Mouse (Mus musculus): ENCODE results near the gene Ahcyl2. TPM values are rescaled to one million over a fixed set of nuclear protein-coding genes. Genes with fewer than 3 reads are reported as not detected.
A peak's percentile ranks its signal among the peaks of the same experiment; 100 is the strongest.
"Not testable (repeated sequence)": the region's sequence is repeated elsewhere in the genome, so short reads cannot be mapped to it uniquely, and the experiment has no call there.

The Ahcyl2 gene
- polyA plus RNA-seq, 1 experiment from 2014 or later, result 18.0 TPM

GRCm38 (mm10) chr6:29736610-29737458, 31.0 kb upstream of the Ahcyl2 start:
- H3K4me3 ChIP-seq (replicated peaks; ENCODE audit: low read depth, low read length), result peak overlapping the region; percentile 77
- no peak overlapping the region for H3K27ac ChIP-seq (replicated peaks; ENCODE audit: low read depth, low read length)
- peak overlapping the region; percentile 96 for H3K4me2 ChIP-seq (ENCODE audit: low read length)
- WGBS, result 20% methylated on average over 13 of the region's 13 CpGs
- H3K36me3 ChIP-seq (ENCODE audit: control insufficient read depth, insufficient read depth, low read length), result no peaks in the 10 kb centered on the region
- peak overlapping the region; percentile 82 for H3K9ac ChIP-seq (replicated peaks; ENCODE audit: low read length)
- DNase-seq, result no peak
- H3K4me1 ChIP-seq (ENCODE audit: control insufficient read depth, insufficient read depth, low read length), result peaks cover 5% of the 10 kb centered on the region; the same call in 1 of the 2 replicates
- no peak for ATAC-seq (ENCODE audit: low FRiP score, low TSS enrichment)
- no peaks in the 10 kb centered on the region for H3K9me3 ChIP-seq (ENCODE audit: control insufficient read depth, low read length)
- H3K27me3 ChIP-seq (ENCODE audit: control insufficient read depth, insufficient read depth, low read length), result no peaks in the 10 kb centered on the region

GRCm38 (mm10) chr6:29751466-29752152, 16.2 kb upstream of the Ahcyl2 start:
- no peak for DNase-seq
- H3K27ac ChIP-seq (replicated peaks; ENCODE audit: low read depth, low read length), result no peak overlapping the region
- H3K4me2 ChIP-seq (ENCODE audit: low read length), result no peak overlapping the region
- no peak overlapping the region for H3K4me3 ChIP-seq (replicated peaks; ENCODE audit: low read depth, low read length)
- no peak overlapping the region for H3K9ac ChIP-seq (replicated peaks; ENCODE audit: low read length)
- 98% methylated on average over 3 of the region's 3 CpGs for WGBS
- no peaks in the 10 kb centered on the region for H3K4me1 ChIP-seq (ENCODE audit: control insufficient read depth, insufficient read depth, low read length)
- no peaks in the 10 kb centered on the region for H3K27me3 ChIP-seq (ENCODE audit: control insufficient read depth, insufficient read depth, low read length)
- H3K36me3 ChIP-seq (ENCODE audit: control insufficient read depth, insufficient read depth, low read length), result peaks cover 13% of the 10 kb centered on the region; the same call in 1 of the 2 replicates
- peaks cover 9% of the 10 kb centered on the region for H3K9me3 ChIP-seq (ENCODE audit: control insufficient read depth, low read length)
- ATAC-seq (ENCODE audit: low FRiP score, low TSS enrichment), result no peak

GRCm38 (mm10) chr6:29753336-29753735, 14.5 kb upstream of the Ahcyl2 start:
- ATAC-seq (ENCODE audit: low FRiP score, low TSS enrichment), result no peak
- Histone ChIP-seq H3K9me3 (ENCODE audit: control insufficient read depth, low read length) (peaks cover 6% of the 10 kb centered on the region), H3K36me3 (ENCODE audit: control insufficient read depth, insufficient read depth, low read length) (peaks cover 18% of the 10 kb centered on the region; the same call in 1 of the 2 replicates), H3K4me3 (replicated peaks; ENCODE audit: low read depth, low read length) (no peak overlapping the region), H3K27me3 (ENCODE audit: control insufficient read depth, insufficient read depth, low read length) (no peaks in the 10 kb centered on the region), H3K4me2 (ENCODE audit: low read length) (no peak overlapping the region), H3K9ac (replicated peaks; ENCODE audit: low read length) (no peak overlapping the region), H3K27ac (replicated peaks; ENCODE audit: low read depth, low read length) (no peak overlapping the region), H3K4me1 (ENCODE audit: control insufficient read depth, insufficient read depth, low read length) (no peaks in the 10 kb centered on the region)
- WGBS, result 90% methylated on average over 11 of the region's 11 CpGs
- no peak for DNase-seq

- no peaks in the 10 kb centered on the region for H3K4me1 ChIP-seq (ENCODE audit: control insufficient read depth, insufficient read depth, low read length)
- no peaks in the 10 kb centered on the region for H3K27me3 ChIP-seq (ENCODE audit: control insufficient read depth, insufficient read depth, low read length)
- peaks cover 13% of the 10 kb centered on the region; the same call in 1 of the 2 replicates for H3K36me3 ChIP-seq (ENCODE audit: control insufficient read depth, insufficient read depth, low read length)
- DNase-seq (no peak), ATAC-seq (ENCODE audit: low FRiP score, low TSS enrichment) (no peak)
- H3K4me3 ChIP-seq (replicated peaks; ENCODE audit: low read depth, low read length), result no peak overlapping the region
- no peaks in the 10 kb centered on the region for H3K9me3 ChIP-seq (ENCODE audit: control insufficient read depth, low read length)
- no peak overlapping the region for H3K9ac ChIP-seq (replicated peaks; ENCODE audit: low read length)
- no peak overlapping the region for H3K27ac ChIP-seq (replicated peaks; ENCODE audit: low read depth, low read length)
- 91% methylated on average over 5 of the region's 5 CpGs for WGBS
- H3K4me2 ChIP-seq (ENCODE audit: low read length), result no peak overlapping the region
These were observed 11.8 kb upstream of the Ahcyl2 start for GRCm38 (mm10) chr6:29756001-29756400.

GRCm38 (mm10) chr6:29756476-29756875, 11.3 kb upstream of the Ahcyl2 start:
- H3K36me3 ChIP-seq (ENCODE audit: control insufficient read depth, insufficient read depth, low read length), result peaks cover 13% of the 10 kb centered on the region; the same call in 1 of the 2 replicates
- no peaks in the 10 kb centered on the region for H3K4me1 ChIP-seq (ENCODE audit: control insufficient read depth, insufficient read depth, low read length)
- H3K4me3 ChIP-seq (replicated peaks; ENCODE audit: low read depth, low read length), result no peak overlapping the region
- no peak overlapping the region for H3K4me2 ChIP-seq (ENCODE audit: low read length)
- no peak overlapping the region for H3K27ac ChIP-seq (replicated peaks; ENCODE audit: low read depth, low read length)
- no peak for DNase-seq
- ATAC-seq (ENCODE audit: low FRiP score, low TSS enrichment), result no peak
- H3K27me3 ChIP-seq (ENCODE audit: control insufficient read depth, insufficient read depth, low read length), result no peaks in the 10 kb centered on the region
- WGBS, result 91% methylated on average over 4 of the region's 4 CpGs
- H3K9me3 ChIP-seq (ENCODE audit: control insufficient read depth, low read length), result no peaks in the 10 kb centered on the region
- no peak overlapping the region for H3K9ac ChIP-seq (replicated peaks; ENCODE audit: low read length)

GRCm38 (mm10) chr6:29758417-29758816, 9.4 kb upstream of the Ahcyl2 start:
- H3K36me3 ChIP-seq (ENCODE audit: control insufficient read depth, insufficient read depth, low read length), result peaks cover 13% of the 10 kb centered on the region; the same call in 1 of the 2 replicates
- H3K27me3 ChIP-seq (ENCODE audit: control insufficient read depth, insufficient read depth, low read length), result no peaks in the 10 kb centered on the region
- H3K4me3 ChIP-seq (replicated peaks; ENCODE audit: low read depth, low read length), result no peak overlapping the region
- DNase-seq, result peak; percentile 87
- no peak; the same call in 1 of the 2 replicates for ATAC-seq (ENCODE audit: low FRiP score, low TSS enrichment)
- no peaks in the 10 kb centered on the region for H3K4me1 ChIP-seq (ENCODE audit: control insufficient read depth, insufficient read depth, low read length)
- no peak overlapping the region for H3K9ac ChIP-seq (replicated peaks; ENCODE audit: low read length)
- H3K27ac ChIP-seq (replicated peaks; ENCODE audit: low read depth, low read length), result 0 out of 2 replicates have a peak overlapping the region, but pooled peaks have one; percentile 17
- no peaks in the 10 kb centered on the region for H3K9me3 ChIP-seq (ENCODE audit: control insufficient read depth, low read length)
- WGBS, result 38% methylated on average over 4 of the region's 4 CpGs
- no peak overlapping the region for H3K4me2 ChIP-seq (ENCODE audit: low read length)

- no peak overlapping the region for H3K4me2 ChIP-seq (ENCODE audit: low read length)
- H3K4me3 ChIP-seq (replicated peaks; ENCODE audit: low read depth, low read length), result no peak overlapping the region
- ATAC-seq (ENCODE audit: low FRiP score, low TSS enrichment), result no peak
- 85% methylated on average over 13 of the region's 13 CpGs for WGBS
- no peak for DNase-seq
- H3K9ac ChIP-seq (replicated peaks; ENCODE audit: low read length), result no peak overlapping the region
- H3K36me3 ChIP-seq (ENCODE audit: control insufficient read depth, insufficient read depth, low read length), result peaks cover 13% of the 10 kb centered on the region; the same call in 1 of the 2 replicates
- no peaks in the 10 kb centered on the region for H3K9me3 ChIP-seq (ENCODE audit: control insufficient read depth, low read length)
- H3K4me1 ChIP-seq (ENCODE audit: control insufficient read depth, insufficient read depth, low read length), result no peaks in the 10 kb centered on the region
- no peaks in the 10 kb centered on the region for H3K27me3 ChIP-seq (ENCODE audit: control insufficient read depth, insufficient read depth, low read length)
- H3K27ac ChIP-seq (replicated peaks; ENCODE audit: low read depth, low read length), result no peak overlapping the region
These were observed 8.7 kb upstream of the Ahcyl2 start for GRCm38 (mm10) chr6:29759012-29759679.

- H3K27ac ChIP-seq (replicated peaks; ENCODE audit: low read depth, low read length), result not testable (repeated sequence)
- WGBS, result 100% methylated on average over 2 of the region's 2 CpGs
These were observed 7.4 kb upstream of the Ahcyl2 start for GRCm38 (mm10) chr6:29760397-29760796.

More at GRCm38 (mm10) chr6:29760397-29760796, 7.4 kb upstream of the Ahcyl2 start:
- not testable (repeated sequence) for H3K9ac ChIP-seq (replicated peaks; ENCODE audit: low read length); H3K36me3 ChIP-seq (ENCODE audit: control insufficient read depth, insufficient read depth, low read length); DNase-seq; H3K4me3 ChIP-seq (replicated peaks; ENCODE audit: low read depth, low read length); H3K9me3 ChIP-seq (ENCODE audit: control insufficient read depth, low read length); ATAC-seq (ENCODE audit: low FRiP score, low TSS enrichment); H3K27me3 ChIP-seq (ENCODE audit: control insufficient read depth, insufficient read depth, low read length); H3K4me1 ChIP-seq (ENCODE audit: control insufficient read depth, insufficient read depth, low read length); H3K4me2 ChIP-seq (ENCODE audit: low read length)
